17 mouse cellular contexts compared by ENCODE assay signal in genomic region chr1:178270635-178271034, GRCm38 (mm10).
"Had no signal": no experiment of that assay in that cellular context is flagged by ENCODE, and none has a peak within 500 bp of the region (broad histone marks: within the 10 kb centered on the region; RNA-seq: fewer than 3 reads in every experiment).

No protein-coding gene starts in this region.

- H3K4me2 ChIP-seq: kidney, embryonic 15.5 days; limb, embryonic 12.5 days; limb, embryonic 15.5 days; liver, embryonic 13.5 days; midbrain, embryonic 11.5 days had no signal

- H3K36me3 ChIP-seq: kidney, embryonic 15.5 days; limb, embryonic 12.5 days; limb, embryonic 15.5 days; liver, embryonic 13.5 days had no signal

- H3K27me3 ChIP-seq: kidney, embryonic 15.5 days; limb, embryonic 15.5 days had no signal

- H3K4me1 ChIP-seq: liver, embryonic 13.5 days had no signal

- H3K9me3 ChIP-seq: kidney, embryonic 15.5 days; limb, embryonic 12.5 days; limb, embryonic 15.5 days; liver, embryonic 13.5 days had no signal

- H3K9ac ChIP-seq: kidney, embryonic 15.5 days; limb, embryonic 12.5 days; limb, embryonic 15.5 days; liver, embryonic 13.5 days had no signal

- H3K27ac ChIP-seq: kidney, embryonic 15.5 days; limb, embryonic 12.5 days; limb, embryonic 15.5 days; liver, embryonic 13.5 days had no signal

- DNase-seq: kidney, adult 11 months; kidney, adult 8-10 months; kidney, postnatal 14 days; kidney, postnatal 4 days; left cerebral cortex, postnatal 4 days; liver, embryonic 13.5 days; lung, adult 2 months; lung, postnatal 14 days; lung, postnatal 4 days; midbrain, embryonic 14.5 days; thymus, adult 2 months; thymus, postnatal 14 days; thymus, postnatal 4 days had no signal

- H3K4me3 ChIP-seq: kidney, embryonic 15.5 days; limb, embryonic 12.5 days; limb, embryonic 15.5 days; liver, embryonic 13.5 days had no signal
